Mouse (Mus musculus) thymus, postnatal 25 days (tissue): ENCODE data around the gene Ica1.

Experiments used
- DNase-seq: peaks from one replicate; pipeline ENCODE4 v3.0.0; 2022

The Ica1 gene

DNA sequence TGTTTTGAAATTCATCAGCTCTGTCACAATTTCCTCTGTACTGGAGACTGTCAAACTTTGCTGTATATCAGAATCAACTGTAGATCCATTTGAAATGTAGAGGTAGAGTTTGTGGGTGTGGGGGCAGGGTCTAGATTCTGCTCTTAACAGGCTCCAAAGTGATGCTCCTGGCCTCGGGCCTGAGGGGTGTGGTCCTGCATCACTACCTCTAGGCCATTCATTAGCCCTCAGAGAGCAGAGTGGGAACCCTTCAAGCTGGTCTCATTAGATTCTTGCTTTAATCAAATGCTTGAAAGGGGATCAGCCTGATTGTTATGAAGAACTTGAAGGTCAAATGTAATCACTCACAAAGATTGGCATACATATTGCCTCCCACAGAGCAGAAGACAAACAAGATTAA, 36.6 kb downstream of the Ica1 start:
- DNase-seq, result no peak

- no peak for DNase-seq
Measured at GRCm38 (mm10) chr6:8740092-8740491, 38.2 kb downstream of the Ica1 start.

DNA sequence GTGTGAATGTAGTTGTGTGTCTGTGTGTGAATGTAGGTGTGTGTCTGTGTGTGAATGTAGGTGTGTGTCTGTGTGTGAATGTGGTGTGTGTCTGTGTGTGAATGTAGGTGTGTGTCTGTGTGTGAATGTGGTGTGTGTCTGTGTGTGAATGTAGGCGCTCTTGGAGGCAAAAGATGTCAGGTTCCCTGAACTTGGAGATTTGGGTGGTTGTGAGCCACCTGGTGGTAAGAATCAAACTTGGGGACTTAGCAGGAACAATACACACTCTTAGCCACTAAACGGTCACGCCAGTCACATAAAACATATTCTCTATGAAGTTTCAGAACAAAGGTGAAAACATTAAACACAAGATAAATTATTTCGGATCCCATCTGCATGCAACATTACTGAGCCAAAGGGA, 39.9 kb downstream of the Ica1 start:
- peak; percentile 40 for DNase-seq

DNA sequence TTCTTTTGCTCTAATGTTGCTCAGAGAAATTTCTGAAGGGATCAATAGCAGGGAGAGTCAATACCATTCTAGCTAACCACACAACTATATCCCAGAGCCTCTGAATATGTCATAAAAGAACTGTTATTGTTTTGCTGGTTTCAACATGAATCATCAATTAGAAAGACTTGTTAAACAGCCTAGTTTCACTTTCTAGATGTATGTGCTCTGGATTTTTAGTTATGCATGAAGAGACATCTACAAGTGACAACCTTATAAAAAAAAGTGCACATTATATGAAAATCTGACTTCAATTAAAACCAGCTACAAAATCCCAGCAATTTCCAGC, 41.8 kb downstream of the Ica1 start:
- no peak for DNase-seq

- DNase-seq, result peak; percentile 83
Measured at GRCm38 (mm10) chr6:8735657-8736492, 42.4 kb downstream of the Ica1 start.

DNA sequence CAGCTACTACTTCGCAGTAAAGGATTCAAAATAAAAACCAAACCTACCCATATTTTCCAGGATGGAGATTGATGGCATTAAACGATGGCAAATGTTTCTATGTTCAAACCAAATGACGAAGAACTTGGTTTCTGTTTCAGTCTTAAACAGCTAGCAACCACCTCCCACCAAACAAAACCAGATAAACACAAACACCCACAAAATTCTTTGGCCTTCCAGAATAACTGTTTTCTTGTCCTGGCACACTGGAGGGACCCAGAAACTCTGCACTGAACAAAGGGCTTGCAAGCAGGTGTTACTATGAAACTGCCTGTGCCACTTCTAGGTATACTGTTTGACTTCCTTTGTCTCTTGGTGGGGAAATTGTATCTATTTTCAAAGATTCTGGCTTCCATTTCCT, 43.2 kb downstream of the Ica1 start:
- peak; percentile 22 for DNase-seq

DNA sequence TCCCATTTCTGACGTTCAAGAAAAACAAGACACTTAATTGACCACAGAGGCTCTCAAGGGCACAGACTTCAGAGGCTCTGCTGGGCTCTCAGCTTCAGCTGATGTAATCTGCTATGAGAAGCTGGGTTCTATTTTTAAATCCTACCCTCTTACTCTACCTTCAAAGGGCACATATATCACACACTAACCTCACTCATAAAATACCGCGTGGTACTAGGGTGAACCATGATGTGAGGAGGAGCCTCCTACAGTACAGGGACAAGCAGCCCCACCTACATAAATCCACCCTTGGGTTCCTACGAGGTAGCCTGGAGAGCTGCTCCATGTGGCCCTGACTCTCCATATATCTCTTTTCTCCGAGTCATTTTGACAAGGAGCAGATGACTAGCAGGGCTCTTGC, 45.8 kb downstream of the Ica1 start:
- peak; percentile 5 for DNase-seq

- DNase-seq, result no peak
Measured at GRCm38 (mm10) chr6:8731656-8732191, 46.6 kb downstream of the Ica1 start.

DNA sequence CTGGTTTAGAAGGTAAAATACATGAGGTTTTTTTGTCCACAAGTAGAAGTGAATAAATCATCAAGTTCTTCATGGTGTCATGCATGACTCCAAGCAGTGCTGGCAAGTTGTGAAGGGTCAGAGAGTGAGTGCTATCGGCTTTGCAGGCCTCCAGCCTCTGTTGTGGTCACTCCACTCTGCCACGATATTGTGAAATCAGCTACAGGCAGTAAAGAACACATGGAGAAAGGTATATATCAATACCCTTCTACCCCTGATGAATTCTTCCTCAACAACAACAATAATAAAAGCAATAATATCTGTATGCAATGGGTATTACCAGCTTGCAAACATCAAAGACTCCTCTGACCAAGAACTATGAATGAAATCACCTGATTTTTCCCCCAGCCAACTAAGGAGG, 47.9 kb downstream of the Ica1 start:
- DNase-seq, result no peak

DNA sequence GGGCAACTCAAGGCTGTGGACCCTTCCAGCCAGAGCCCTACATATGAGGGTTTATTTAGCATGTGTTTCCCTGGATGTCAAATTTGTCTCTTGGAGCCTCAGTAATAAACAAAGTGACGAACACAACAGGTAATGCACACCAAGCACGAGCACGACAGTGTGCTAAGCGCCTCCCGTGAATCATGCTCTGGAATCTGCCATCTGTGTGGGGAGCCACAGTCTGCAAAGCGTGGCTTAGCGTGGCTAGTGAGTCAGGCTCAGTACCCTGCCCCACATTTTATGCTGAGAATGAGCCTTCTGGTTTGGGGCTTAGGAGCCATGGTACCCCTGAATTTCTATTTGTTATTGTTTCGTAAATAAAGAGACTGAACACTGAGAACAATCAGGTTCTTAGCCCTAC, 50.5 kb downstream of the Ica1 start:
- DNase-seq, result no peak

DNA sequence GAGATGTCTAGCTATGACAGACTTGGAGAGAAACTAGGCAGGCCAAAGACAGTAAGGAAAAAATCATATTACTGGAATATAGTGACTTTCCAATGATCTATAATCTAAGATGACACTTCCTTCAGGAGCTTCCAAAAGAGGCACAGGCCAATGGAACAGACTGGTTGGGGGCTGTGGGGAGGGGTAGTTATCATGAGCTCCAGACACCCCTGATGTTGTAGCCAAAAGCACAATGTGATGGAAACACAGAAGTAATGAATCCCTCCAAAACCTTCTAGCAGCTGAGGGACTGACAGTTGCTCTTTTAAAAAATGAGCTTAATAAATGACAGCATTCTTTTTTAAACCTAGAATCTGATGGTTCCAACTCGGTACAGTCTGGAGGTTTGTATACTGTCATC, 52.7 kb downstream of the Ica1 start:
- no peak for DNase-seq

DNA sequence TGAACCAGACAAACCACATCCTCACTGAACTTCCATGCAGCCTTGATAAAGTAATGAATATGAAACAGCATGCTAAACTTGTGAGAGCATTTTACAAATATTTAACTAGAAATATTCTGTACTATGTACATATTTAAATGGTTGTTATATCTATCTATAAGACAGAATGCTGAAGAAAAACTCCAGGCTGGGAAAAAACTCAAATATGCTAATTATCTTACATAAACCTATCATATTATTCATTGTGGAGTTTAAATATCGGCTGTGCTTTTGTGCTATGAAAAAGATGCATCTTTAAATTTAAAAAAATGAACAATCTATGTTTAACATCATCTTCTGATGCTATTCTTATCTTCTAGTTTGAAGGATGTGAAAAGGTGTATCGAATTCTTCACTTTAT, 58.6 kb downstream of the Ica1 start:
- no peak for DNase-seq

DNA sequence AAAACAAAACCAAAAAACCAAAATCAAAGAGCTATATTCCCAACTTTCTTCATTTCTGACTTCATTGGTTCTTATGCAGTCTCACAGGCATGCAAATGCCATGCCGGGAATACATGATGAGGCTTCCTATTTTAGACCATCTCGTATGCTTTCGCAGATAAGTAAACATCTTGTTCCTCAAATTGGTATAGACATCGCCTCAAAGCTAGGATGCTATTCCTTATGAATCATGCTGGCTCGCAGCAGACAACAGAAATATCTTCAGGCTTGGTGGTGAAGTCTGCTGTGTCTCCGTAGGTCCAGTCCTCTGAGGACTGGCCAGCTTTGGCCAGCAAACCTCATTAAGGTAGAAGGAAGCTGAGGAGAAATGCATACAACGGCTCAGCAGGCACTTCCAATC, 60.3 kb downstream of the Ica1 start:
- no peak for DNase-seq

GRCm38 (mm10) chr6:8716539-8716938, 61.7 kb downstream of the Ica1 start:
- DNase-seq, result no peak

GRCm38 (mm10) chr6:8711246-8711645, 67.0 kb downstream of the Ica1 start:
- no peak for DNase-seq

DNA sequence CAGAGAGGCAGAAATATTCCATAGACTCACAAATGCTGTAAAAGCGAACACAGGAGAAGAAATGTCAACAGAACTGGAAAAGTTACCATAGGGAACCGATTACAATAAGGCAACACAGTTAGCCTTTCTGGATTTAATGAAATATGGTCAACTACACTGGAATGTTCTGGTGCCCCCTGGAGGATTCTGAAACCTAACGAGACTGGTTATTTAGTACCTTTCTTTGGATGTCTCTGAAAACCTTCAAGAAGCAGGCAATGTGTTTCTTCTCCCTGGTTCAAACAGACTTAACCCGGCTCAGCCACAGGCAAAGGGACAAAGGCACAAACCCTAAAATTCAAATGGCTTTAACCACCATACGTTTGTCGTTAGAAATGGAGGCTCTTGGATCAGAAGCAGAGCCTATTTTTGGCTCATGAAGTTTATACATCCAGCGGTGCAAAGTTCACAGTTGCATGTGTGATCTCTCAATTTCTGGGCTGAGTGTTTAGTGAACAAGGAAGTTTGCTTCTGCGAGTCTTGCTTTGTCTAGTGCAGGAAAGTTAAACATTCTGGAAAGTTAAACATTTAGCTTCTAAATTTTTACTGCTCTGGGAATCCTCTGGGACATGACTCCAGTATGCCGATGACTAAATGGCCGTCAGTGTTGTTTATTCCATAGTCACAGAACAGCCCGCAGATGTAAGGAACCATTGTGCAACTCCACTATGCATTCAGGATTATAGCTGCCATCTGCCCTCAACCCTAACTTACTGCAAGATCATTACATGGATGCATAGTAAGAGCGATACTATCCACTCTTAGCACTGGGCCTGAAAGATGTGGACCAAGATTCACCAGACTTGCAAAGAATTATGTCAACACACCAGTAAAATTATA, 83.4 kb downstream of the Ica1 start:
- peak; percentile 57 for DNase-seq

- no peak for DNase-seq
Measured at GRCm38 (mm10) chr6:8693926-8694635, 84.2 kb downstream of the Ica1 start.

- no peak for DNase-seq
Measured at GRCm38 (mm10) chr6:8693141-8693881, 85.0 kb downstream of the Ica1 start.

- no peak for DNase-seq
Measured at GRCm38 (mm10) chr6:8691199-8691975, 86.9 kb downstream of the Ica1 start.

DNA sequence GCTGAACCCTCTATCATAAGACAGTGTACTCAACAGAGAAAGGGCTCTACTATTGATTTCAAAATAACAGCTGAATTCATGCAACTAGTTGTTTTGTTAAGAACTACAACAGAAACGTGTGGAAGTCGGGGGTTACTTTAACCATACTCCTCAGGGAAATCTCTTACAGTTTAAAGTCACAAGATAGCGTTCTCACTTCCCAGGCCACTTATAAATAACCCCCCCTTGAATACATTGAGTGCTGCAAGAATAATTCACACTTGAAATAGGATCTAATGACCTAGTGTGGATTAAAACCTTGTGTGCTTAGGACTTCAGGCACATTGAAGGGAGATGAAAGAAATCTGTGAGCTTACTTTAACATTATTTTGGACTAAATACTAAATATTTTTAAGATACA, 87.8 kb downstream of the Ica1 start:
- DNase-seq, result no peak

- no peak for DNase-seq
Measured at GRCm38 (mm10) chr6:8686678-8687580, 91.4 kb downstream of the Ica1 start.
